ENCODE assay signal across 8 mouse cellular contexts in genomic region chr14:43983897-43984296, GRCm38 (mm10). TPM values are rescaled to one million over a fixed set of nuclear protein-coding genes. Genes with fewer than 3 reads are reported as not detected.
DNase-seq lines count a peak whose midpoint lies in the region; ATAC-seq lines count a peak whose summit lies in the region.

No protein-coding gene starts in this region.

- H3K36me3 ChIP-seq in embryonic facial prominence, embryonic 14.5 days (ENCODE audit: control insufficient read depth, insufficient read depth, low read length), result no peaks in the 10 kb centered on the region
- no peaks in the 10 kb centered on the region for H3K36me3 ChIP-seq in heart, embryonic 10.5 days
- H3K36me3 ChIP-seq in limb, embryonic 13.5 days, result no peaks in the 10 kb centered on the region
- no peaks in the 10 kb centered on the region for H3K36me3 ChIP-seq in midbrain, embryonic 16.5 days (ENCODE audit: control insufficient read depth, insufficient read depth, low read length)

- 2% methylated on average over 4 of the region's 4 CpGs for WGBS in embryonic facial prominence, embryonic 14.5 days
- WGBS in heart, embryonic 10.5 days, result under 1% methylated on average over 4 of the region's 4 CpGs
- WGBS in limb, embryonic 13.5 days, result 1% methylated on average over 3 of the region's 4 CpGs
- 0% methylated on average over 3 of the region's 4 CpGs for WGBS in midbrain, embryonic 16.5 days

- no peaks in the 10 kb centered on the region for H3K27me3 ChIP-seq in embryonic facial prominence, embryonic 14.5 days (replicated peaks; ENCODE audit: control insufficient read depth, insufficient read depth, low read length)
- H3K27me3 ChIP-seq in heart, embryonic 10.5 days (ENCODE audit: insufficient read depth, poor library complexity, severe bottlenecking), result no peaks in the 10 kb centered on the region
- H3K27me3 ChIP-seq in limb, embryonic 13.5 days, result no peaks in the 10 kb centered on the region
- no peaks in the 10 kb centered on the region for H3K27me3 ChIP-seq in midbrain, embryonic 16.5 days (ENCODE audit: control insufficient read depth, insufficient read depth, low read depth, low read length)

- no peaks in the 10 kb centered on the region for H3K4me1 ChIP-seq in embryonic facial prominence, embryonic 14.5 days (ENCODE audit: control insufficient read depth, insufficient read depth, low read length)
- peaks cover 5% of the 10 kb centered on the region; the same call in 1 of the 2 replicates for H3K4me1 ChIP-seq in heart, embryonic 10.5 days
- H3K4me1 ChIP-seq in limb, embryonic 13.5 days, result no peaks in the 10 kb centered on the region
- H3K4me1 ChIP-seq in midbrain, embryonic 16.5 days (ENCODE audit: control insufficient read depth, insufficient read depth, low read length), result no peaks in the 10 kb centered on the region

- no peak for DNase-seq in cerebellum, adult 11-12 months
- peak; percentile 50 for DNase-seq in embryonic facial prominence, embryonic 14.5 days (ENCODE audit: low spot score)
- DNase-seq in heart, embryonic 10.5 days (ENCODE audit: low spot score), result peak; percentile 86
- DNase-seq in kidney, adult 9 months, result peak; percentile 43
- DNase-seq in spleen, postnatal 10 days (ENCODE audit: low spot score in 2 of 2), result peak; percentile 3 to 49

- no peak overlapping the region for H3K27ac ChIP-seq in embryonic facial prominence, embryonic 14.5 days (replicated peaks; ENCODE audit: low read depth, low read length)
- H3K27ac ChIP-seq in heart, embryonic 10.5 days, result peak overlapping the region; percentile 22; the same call in 1 of the 2 replicates
- no peak overlapping the region for H3K27ac ChIP-seq in limb, embryonic 13.5 days
- no peak overlapping the region for H3K27ac ChIP-seq in midbrain, embryonic 16.5 days (ENCODE audit: low read length)

- ATAC-seq in cerebellum, adult (ENCODE audit: insufficient number of reproducible peaks, low FRiP score, low TSS enrichment), result peak; percentile 76
- peak; percentile 82; the same call in 1 of the 2 replicates for ATAC-seq in embryonic facial prominence, embryonic 14.5 days (ENCODE audit: low read depth)
- ATAC-seq in limb, embryonic 13.5 days (ENCODE audit: low FRiP score, low read depth), result peak; percentile 71; the same call in 1 of the 2 replicates
- 0 out of 2 replicates have a peak, but pooled peaks have one; percentile 66 for ATAC-seq in midbrain, embryonic 16.5 days

- no peak overlapping the region for H3K4me2 ChIP-seq in embryonic facial prominence, embryonic 14.5 days (ENCODE audit: low read depth, low read length)
- no peak overlapping the region for H3K4me2 ChIP-seq in limb, embryonic 13.5 days (replicated peaks)
- no peak overlapping the region for H3K4me2 ChIP-seq in midbrain, embryonic 16.5 days (ENCODE audit: low read length)

- H3K9ac ChIP-seq in embryonic facial prominence, embryonic 14.5 days (ENCODE audit: low read depth, low read length), result no peak overlapping the region
- H3K9ac ChIP-seq in limb, embryonic 13.5 days, result no peak overlapping the region
- no peak overlapping the region for H3K9ac ChIP-seq in midbrain, embryonic 16.5 days (ENCODE audit: low read depth, low read length)

- no peak overlapping the region for H3K4me3 ChIP-seq in embryonic facial prominence, embryonic 14.5 days (ENCODE audit: low read depth, low read length)
- no peak overlapping the region for H3K4me3 ChIP-seq in heart, embryonic 10.5 days
- H3K4me3 ChIP-seq in limb, embryonic 13.5 days, result no peak overlapping the region
- no peak overlapping the region for H3K4me3 ChIP-seq in midbrain, embryonic 16.5 days (ENCODE audit: low read depth, low read length)

- H3K9me3 ChIP-seq in embryonic facial prominence, embryonic 14.5 days (ENCODE audit: control insufficient read depth, low read length), result no peaks in the 10 kb centered on the region
- no peaks in the 10 kb centered on the region for H3K9me3 ChIP-seq in heart, embryonic 10.5 days
- H3K9me3 ChIP-seq in limb, embryonic 13.5 days, result no peaks in the 10 kb centered on the region
- no peaks in the 10 kb centered on the region for H3K9me3 ChIP-seq in midbrain, embryonic 16.5 days (replicated peaks; ENCODE audit: control insufficient read depth, low read length, poor library complexity, severe bottlenecking)

RNA-seq across cellular contexts. Expression of gene Ang6, which starts 18.2 kb away (rescaled TPM):
- not detected in 2 replicates for polyA plus RNA-seq in embryonic facial prominence, embryonic 14.5 days (2014; fragmentation: Nextera tagmentation; extraction: Ambion mirVana)
- not detected in 2 replicates for polyA plus RNA-seq in heart, embryonic 10.5 days (2016; fragmentation: Nextera tagmentation; extraction: Ambion mirVana)
- not detected in 2 replicates for polyA plus RNA-seq in limb, embryonic 13.5 days (2015; fragmentation: Nextera tagmentation; extraction: Ambion mirVana)
- polyA plus RNA-seq in midbrain, embryonic 16.5 days (2015; fragmentation: Nextera tagmentation; extraction: Ambion mirVana), result not detected in 2 replicates

RNA-seq across cellular contexts. Expression of gene Ang5, which starts 27.0 kb away (rescaled TPM):
- polyA plus RNA-seq in embryonic facial prominence, embryonic 14.5 days (2014; fragmentation: Nextera tagmentation; extraction: Ambion mirVana), result not detected in 2 replicates
- not detected in 2 replicates for polyA plus RNA-seq in heart, embryonic 10.5 days (2016; fragmentation: Nextera tagmentation; extraction: Ambion mirVana)
- not detected in 2 replicates for polyA plus RNA-seq in limb, embryonic 13.5 days (2015; fragmentation: Nextera tagmentation; extraction: Ambion mirVana)
- polyA plus RNA-seq in midbrain, embryonic 16.5 days (2015; fragmentation: Nextera tagmentation; extraction: Ambion mirVana), result not detected in 2 replicates

RNA-seq across cellular contexts. Expression of gene Gm8113, which starts 58.7 kb away (rescaled TPM):
- polyA plus RNA-seq in embryonic facial prominence, embryonic 14.5 days (2014; fragmentation: Nextera tagmentation; extraction: Ambion mirVana), result 5.2 and 5.7 TPM in 2 replicates
- polyA plus RNA-seq in heart, embryonic 10.5 days (2016; fragmentation: Nextera tagmentation; extraction: Ambion mirVana), result 25.2 and 25.6 TPM in 2 replicates
- 8.4 and 10.2 TPM in 2 replicates for polyA plus RNA-seq in limb, embryonic 13.5 days (2015; fragmentation: Nextera tagmentation; extraction: Ambion mirVana)
- 4.1 and 5.4 TPM in 2 replicates for polyA plus RNA-seq in midbrain, embryonic 16.5 days (2015; fragmentation: Nextera tagmentation; extraction: Ambion mirVana)
